Mouse (Mus musculus) right cerebral cortex, adult 2 months (tissue): Measurements from ENCODE around the gene Nprl3.
"Not testable (repeated sequence)": the region's sequence is repeated elsewhere in the genome, so short reads cannot be mapped to it uniquely, and the experiment has no call there.

Experiments used
- DNase-seq, 2 experiments: peaks; one replicate each; pipeline ENCODE4 v3.0.0; 2021 to 2022; ENCODE audit warnings: low spot score in 2 of 2

Nprl3 gene

DNA sequence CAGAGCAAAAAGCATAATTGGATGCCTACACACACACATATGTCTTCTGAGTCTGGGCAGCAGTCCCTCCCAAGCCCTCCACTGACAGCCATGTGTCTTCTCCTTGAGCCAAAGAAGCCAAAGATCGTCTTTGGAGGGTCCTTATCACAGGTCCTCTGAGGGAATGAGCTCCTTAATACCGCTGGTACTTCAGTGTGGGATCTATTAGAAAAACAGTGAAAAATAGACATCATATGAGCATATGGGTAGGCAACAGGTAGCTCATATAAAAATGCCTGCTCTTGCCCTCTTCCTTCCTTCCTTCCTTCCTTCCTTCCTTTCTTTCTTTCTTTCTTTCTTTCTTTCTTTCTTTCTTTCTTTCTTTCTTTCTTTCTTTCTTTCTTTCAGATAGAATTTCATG is 17.1 kb upstream of the Nprl3 start:
- DNase-seq = not testable (repeated sequence)

DNA sequence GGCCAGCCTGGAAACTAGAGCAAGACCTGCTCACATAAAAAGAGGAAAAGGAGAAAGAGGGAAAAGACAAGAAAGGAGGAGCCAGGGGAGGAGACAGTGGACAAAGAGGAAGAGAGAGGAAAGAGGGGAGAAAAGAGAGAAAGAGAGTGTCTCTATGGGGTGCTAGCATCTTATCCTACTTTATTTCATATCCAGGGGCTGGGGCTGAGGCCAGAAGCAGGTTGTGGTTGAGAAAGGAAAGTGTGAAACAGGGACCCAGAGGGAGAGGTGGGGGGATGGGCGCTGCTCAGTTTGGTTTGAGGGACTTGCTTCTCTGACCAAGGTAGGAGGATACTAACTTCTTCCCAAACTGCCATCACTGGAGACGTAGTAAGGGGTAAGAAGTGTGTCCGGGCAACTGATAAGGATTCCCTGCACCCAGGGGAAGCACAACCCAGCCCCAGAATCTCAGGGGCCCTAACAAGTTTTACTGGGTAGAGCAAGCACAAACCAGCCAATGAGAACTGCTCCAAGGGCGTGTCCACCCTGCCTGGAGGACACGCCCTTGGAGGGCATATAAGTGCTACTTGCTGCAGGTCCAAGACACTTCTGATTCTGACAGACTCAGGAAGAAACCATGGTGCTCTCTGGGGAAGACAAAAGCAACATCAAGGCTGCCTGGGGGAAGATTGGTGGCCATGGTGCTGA is 15.7 kb upstream of the Nprl3 start, which contains the start of gene Hba-a1:
TSS of gene Hba-a1 (plus strand) at position 421 of the 687 bp plus-strand sequence.
- not testable (repeated sequence) for DNase-seq

DNA sequence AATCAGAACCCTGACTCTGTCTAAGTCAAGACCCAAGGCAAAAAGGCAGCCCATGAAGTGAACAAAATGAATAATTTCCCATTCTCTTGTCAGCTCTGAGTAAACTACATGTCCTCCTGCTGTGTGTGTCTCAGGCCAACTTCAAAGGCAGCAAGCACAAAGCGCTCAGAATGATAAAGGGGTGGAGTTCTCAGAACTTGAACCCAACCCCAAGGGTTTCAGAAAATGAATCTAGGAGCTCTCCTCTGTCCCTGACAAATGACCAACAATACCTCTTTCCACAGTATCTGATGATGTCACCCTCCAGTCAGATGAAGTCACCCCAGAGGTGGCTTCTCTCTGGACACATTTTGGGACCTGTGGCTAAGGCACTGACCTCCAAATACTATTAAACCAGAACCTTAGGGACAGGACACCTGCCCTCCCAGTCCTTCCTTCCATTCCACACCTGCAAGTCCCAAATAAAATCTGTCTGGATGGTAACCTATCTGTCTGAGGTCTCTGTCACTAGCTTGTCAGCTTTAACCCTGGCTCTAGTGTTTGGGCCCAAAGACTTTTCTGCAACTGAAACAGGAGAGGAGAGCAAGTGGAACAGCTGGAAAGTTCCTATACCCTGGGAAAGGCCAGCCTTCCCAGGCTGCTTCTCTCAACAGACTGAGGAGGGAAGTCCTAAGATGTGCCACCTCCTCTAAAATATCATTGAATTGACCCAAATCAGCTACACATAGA is 14.1 kb upstream of the Nprl3 start:
- no peak for DNase-seq

DNA sequence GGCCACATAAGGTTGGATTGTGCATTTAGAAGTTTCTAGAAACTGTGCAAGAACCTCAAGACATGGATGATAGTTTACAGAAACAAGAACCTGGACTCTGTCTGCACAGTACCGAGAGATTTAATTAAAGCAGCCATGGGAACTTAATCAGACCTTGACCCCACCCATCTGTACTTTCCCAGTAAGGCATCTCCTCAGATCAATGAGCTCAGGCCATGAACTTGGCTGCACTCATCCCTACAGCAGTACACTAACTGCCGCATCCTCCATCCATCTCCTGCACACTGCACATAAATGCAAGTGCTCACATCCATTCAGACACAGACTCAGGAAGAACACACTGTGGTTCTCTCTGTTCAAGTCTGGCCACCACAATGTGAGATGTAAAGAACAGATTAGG is 13.1 kb upstream of the Nprl3 start:
- DNase-seq = no peak

DNA sequence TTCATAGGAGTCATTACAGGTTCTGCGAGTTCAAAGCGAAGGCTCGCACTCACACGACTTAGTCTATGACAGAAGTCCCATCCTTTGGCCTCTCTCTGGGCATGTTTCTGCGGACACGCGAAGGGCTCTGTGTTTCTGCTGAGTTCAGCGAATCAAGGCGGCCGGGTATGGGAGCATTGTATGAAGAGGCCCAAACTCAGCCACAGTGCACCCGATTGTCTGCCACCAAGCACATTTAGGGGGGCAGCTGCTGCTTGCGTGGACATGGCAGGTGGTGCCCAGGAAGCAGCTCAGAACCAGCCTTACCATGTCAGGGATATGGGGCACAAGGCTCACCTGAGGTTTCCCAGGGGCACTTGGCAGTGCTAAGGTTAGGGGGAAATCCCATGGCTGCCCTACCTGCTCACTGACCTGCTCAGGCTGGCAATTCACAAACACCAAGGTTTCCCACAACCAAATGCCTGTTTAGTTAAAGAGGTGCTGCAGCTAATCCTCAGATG is 11.0 kb upstream of the Nprl3 start:
- no peak for DNase-seq

DNA sequence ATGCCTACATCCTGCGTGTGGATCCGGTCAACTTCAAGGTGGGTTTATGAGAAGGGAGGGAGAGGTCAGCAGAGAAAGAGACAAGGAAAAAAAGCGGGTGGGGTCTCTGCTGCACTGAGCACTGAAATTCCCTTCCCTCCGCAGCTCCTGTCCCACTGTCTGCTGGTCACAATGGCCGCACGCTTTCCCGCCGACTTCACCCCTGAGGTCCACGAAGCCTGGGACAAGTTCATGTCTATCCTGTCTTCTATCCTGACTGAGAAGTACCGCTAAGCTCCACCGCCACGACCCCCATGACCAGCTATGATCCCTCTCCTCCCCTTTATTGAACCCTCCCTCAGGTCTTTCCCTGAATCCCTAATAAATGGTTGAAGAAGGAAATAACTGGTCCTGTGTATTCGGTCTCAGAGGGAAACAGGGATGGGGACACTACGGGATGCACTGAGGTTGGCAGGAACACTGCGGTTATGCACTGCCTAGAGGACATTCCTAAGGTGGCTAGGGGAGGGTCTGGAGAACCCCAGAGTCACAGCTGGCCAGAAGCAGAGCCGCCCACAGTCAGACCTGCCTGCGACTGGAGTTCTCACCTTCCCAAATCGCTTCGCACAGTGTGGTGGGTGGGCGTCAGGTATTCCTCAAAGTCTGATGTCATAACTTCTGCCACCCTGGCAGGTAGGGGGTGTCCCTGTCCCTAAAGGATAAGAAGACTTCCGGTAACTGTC is 10.4 kb upstream of the Nprl3 start:
- DNase-seq = no peak

DNA sequence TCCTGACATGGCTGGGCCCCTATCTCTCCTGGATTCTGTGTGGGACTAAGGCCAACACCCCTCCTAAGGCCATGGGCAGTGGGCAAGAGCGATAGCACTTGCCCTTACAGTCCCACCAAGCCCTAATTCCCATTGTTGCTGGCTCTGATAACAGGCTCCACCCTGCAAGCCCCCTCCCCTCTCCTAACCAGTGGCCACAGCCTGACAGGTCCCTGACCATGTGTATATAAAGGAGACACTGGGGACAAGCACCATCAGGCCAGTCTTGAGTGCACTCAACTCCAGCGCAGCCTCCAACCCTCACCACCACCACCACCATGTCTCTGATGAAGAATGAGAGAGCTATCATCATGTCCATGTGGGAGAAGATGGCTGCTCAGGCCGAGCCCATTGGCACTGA is 8.8 kb upstream of the Nprl3 start, which contains the start of gene Hba-x:
TSS of gene Hba-x (plus strand) at position 54 of the 400 bp plus-strand sequence.
- no peak for DNase-seq

DNA sequence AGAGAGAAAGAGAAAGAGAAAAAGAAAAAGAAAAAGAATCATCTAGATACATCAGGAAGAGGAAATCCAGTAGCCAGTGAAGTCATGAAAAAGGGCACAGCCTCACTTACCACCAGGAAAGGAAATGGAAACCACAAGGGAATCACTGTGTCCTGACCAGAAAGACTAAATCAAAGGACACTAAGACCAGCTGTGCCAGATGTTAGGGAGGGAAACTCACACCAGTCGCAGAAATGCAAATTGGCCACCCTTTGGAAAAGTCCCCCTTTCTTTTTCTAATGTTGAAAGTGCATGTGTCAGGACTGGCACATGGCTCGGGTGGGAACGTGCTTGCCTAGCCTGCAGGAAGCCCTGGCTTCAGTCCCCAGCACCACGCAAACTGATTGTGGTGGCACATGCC is 3.7 kb upstream of the Nprl3 start:
- no peak for DNase-seq

DNA sequence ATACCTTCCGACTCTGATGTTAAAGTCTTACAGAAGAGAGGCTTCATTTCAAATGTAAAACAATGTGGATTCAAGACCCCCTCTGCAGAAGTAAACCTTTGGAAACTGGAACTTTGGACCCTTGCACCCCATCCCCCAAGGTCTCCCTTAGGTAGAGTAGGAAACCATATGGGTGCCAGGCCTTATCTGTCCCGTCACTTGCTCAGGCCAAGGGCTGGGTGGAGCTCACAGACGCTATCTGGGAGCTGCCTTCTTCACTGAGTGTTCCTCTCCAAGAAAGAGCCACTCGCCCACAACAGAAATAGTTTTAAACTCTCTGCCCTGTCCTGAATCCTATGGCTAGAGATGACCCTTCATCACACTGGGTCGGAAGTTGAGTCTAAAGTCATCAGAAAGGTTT is 1.4 kb upstream of the Nprl3 start:
- DNase-seq = no peak

DNA sequence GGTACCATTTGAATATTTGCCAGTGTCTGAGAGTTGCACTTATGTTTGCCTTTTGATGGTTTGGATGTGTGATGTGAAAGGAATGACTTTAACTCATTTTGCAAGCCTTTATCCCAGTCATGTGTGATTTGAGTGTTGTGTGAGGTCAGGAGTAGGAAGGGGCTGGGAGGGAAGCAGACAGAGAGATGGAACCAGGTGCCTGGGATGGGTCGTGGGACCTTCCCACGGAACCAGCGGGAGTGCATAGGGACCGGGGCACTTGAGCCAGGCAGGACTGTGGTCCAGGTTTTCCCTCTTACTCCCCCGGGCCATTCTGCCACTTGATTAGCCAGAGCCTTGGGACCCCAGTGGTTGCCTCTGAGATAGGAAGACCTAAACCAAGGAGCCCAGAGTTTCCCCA is 457 bp upstream of the Nprl3 start:
- no peak for DNase-seq

DNA sequence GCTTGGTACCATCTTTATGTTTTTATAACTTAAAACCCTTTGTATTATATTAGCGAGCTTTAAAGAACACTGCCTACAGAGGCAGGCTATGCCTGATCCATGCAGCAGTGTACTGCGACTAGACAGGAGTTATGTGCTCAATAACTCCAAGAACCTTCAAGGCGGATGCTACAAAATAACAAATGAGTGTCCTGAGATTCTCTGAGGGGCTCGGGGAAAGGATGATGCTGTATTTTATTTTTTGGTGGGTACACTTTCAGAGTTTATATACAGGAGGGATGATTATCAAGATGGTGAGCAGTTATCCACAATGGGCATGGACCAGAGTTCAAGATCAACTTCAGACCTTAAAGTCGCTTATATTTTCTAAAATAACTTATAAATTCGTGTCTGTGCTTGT is 731 bp downstream of the Nprl3 start:
- DNase-seq = no peak

DNA sequence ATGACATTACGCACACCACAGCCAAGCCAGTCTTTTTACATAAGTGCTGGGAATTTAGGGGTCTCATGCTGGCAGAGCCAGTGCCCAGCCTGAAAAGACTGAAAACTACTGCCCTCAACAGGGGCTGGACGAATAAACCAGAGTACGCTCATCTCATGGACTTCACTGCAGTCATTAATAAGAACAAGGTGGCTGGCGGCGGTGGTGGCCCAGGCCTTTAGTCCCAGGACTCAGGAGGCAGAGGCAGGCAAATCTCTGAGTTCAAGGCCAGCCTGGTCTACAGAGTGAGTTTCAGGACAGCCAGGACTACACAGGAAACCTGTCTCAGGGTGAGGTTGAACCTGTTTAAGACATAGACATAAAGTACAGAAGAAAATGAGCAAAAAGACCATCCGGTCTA is 1.3 kb downstream of the Nprl3 start:
- DNase-seq = no peak

DNA sequence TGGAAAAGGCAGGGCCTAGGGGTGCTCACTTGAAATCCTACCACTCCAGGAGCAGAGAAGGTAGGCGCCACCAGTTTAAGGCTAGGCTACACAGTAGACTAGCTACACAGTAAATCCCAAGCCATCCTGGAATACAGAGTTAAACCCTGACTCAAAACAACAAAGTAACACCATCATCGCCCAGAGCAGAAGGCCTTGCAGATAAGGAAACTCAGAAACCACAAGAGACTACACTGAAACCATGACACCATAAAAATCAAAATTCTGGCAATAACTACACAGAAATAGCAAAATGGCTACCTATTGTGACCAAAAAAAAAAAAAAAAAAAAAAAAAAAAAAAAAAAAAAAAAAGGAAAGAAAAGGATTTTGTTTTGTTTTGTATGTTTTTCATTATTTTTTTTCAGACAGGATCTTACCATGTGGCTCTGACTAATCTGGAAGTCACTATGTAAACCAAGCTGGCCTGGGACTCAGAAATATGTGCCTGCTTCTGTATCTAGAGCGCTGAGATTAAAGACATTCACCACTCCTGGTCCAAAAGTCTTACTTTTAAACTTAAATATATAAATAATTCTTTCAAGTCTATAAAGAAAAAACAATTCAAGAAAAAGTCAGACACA is 2.3 kb downstream of the Nprl3 start:
- no peak for DNase-seq

DNA sequence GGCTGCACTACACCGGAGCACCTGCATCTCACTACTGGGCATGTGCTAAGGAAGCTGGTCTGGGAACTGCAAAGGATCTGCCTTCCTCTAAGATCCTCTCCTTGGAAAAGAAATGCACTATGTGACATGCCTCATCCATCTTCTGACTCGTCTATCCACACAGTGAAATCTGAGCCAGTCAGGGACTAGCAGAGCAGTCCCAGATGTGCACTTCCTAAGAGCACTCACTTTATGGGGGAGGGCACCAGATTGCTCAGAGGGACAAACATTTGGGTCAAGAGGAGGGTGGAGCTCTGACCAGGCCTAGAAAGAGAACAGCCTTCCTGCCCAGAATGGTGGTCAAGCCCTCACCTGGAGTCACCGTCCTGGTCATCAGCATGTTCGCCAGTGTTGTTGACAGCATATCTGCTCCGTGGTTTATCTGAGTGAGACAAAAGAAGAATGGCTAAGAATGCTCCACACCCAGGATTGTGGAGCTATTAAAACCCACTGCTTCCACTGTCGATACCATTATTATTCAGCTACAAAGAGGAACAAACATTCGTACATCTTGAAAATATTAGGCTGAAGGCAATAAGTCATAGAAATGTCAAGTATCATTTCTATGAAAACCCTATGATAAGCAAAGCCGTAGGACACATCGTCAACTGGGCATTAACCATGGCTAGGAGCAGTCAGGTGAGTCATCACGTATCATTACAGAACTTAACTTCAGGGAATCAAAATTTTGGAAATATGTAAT is 4.7 kb downstream of the Nprl3 start:
- DNase-seq = no peak

DNA sequence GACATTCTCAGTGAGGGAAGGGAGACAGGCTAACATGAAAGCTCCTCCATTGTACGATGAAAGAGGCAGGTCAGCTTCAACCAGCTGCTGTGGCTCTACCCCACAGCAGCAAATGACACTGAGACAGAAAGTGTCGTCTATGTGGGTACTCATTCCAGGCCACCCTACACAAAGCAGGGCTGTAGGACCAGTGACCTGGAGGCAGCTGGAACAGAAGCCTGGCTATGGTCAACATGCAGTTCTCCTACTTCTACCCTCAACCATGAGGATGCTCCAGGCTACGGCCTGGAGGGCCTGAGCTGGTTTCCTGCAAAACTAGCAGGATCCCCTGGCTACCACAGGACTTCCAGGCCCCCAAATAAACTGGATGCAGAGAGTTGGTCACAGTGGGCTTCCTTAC is 10.9 kb downstream of the Nprl3 start:
- no peak for DNase-seq

DNA sequence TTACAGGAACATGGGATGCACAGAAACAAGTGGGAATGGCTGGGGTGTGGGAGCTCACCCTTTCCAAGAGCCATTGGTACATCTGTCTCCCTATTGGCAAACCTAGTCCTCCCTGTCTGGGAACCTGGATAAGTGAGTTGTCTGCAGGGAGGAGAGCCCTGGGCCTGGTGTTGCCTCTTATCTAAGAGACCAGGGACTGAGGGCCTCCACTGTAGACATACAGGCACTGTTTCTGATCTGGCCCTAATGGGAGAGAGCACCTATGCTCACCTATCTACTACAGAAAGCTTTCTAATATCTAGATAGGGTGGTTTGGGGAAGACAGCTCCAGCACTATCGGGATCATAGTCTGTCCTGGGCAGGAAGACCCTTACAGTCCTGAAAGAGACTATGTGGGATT is 11.4 kb downstream of the Nprl3 start:
- DNase-seq = no peak

DNA sequence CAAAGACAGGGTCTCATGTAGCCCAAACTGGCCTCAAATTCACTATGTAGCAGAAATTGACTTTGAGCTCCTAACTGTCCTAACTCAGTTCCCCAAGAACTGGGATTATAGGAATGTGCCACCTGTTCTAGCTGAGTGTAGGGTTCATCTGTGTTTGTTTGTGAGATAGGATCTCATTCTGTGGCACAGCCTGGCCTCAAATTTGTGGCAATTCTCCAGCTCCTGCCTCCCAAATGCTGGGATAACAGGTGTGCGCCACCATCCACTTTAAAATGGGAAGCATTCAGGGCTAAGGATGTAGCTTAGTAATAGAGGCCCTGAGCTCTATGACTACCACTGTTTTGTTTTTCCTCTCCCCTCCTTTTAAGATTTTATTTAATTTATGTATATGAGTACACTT is 14.4 kb downstream of the Nprl3 start:
- no peak for DNase-seq

DNA sequence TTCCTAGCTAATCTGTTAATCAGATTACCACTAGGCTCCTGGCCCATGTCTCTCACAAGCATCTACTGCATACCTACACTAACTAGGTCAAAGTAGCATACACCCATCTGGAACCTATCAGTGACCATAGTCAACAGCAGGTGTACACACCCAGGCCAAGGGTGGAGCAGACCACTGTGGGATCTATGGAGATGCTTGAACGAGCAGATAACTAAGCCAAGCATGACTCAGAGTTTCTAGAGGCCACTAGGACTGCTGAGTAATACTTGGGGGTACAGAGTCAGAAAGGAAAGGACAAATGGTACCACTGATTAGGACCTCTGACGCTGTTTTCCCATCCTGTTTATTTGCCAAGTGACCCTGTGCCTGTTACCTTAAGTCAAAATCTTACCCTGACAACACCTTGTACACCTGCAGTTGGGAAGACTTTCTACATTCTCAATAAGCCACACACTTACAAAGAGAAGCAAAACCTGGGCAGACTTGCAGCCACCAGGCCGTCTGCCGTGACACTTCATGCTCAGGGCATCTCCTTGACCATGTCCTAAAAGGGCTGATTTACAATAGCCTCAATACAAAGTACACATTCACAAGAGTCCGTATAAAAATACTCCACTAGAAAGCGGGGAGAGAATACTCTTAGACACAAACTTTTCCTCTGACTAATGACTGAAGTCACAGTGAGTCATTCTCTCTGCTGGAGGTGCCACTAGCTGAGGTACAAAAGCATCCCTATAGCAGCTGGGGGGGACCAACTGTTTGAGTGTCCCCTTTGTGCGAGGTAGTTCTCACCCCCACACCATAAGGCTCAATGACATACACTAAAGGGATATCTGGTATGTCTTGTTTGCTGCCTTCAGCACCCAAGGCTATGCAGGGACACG is 16.4 kb downstream of the Nprl3 start:
- DNase-seq = no peak

DNA sequence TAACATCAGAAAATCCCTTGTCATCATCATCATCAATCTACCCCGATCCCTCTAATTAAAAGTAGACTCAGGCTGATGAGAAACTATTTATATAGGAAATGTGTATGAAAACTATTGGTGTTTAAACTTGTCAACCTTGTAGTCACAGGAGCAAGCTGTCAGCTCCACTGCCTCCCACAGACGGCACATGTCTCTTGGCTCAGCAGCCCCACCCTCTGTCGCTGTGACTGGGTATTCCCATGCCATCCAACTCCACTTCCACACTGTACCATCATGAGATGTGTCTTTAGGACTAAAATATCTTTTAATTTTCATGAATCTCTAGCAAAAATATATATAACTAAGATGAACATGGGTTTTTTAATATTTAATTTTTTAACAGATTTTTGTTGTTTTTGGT is 19.2 kb downstream of the Nprl3 start:
- no peak for DNase-seq

DNA sequence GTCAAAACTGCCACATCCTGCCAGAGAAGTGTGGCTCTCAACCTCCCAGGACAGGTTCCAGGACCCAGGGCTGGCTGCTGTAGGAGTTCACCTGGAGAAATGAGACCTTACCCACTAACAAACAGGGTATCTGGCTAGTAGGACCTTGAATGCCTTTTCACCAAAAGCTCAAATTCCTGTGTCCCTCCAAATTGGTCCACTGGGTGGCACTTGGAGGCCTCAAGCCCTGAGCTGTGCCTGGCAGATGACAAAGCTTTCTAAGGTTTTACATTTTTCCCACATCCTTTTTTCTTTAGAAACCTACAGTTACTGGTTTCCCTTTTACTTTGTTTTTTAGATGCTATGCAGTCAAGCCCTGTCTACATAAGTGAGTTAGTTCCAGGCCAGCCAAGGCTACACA is 20.4 kb downstream of the Nprl3 start:
- no peak for DNase-seq
